In the genomic region with DNA sequence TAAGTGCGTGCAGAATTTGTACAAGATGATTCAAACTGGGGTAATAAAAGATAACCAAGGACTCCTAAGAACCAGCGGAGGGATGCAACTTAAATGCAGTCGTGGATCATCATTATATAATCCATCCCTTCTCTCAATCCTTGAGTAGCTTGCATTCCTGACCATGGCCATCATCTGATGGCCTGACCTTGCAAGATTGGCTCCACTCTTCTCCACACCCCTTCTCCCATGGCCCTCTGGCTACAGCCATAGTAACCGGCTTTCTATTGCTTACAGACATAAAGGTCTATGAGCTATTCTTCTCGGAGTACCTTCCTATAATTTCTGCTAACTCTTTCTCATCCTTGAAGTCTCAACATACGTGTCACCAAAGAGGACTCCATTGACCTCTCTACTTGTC, we compare ENCODE assay signal across 8 mouse cellular contexts. TPM values are rescaled to one million over a fixed set of nuclear protein-coding genes. Genes with fewer than 3 reads are reported as not detected.
DNase-seq lines count a peak whose midpoint lies in the region; ATAC-seq and TF ChIP-seq lines count a peak whose summit lies in the region.

No protein-coding gene starts in this region.

- H3K79me2 ChIP-seq in macrophage (ENCODE audit: inconsistent target): peaks cover 52% of the 10 kb centered on the region

- no peak for DNase-seq in heart, postnatal 36 days
- DNase-seq in ES-E14 (ENCODE audit: low read depth, low spot score): no peak
- no peak for DNase-seq in left cerebral cortex, adult 11 months (ENCODE audit: low spot score)
- no peak for DNase-seq in ovary, postnatal 10 days (ENCODE audit: low spot score)
- DNase-seq in ovary, adult 18-20 months (ENCODE audit: low spot score): no peak

- intact Hi-C loops in heart, postnatal 36 days (cut with DNase I): loop anchor here (5.0 kb wide), 3 partner anchors 95 to 205 kb away; no protein-coding TSS in a partner anchor

- ATAC-seq in heart, embryonic 11.5 days (replicated peaks; ENCODE audit: insufficient number of reproducible peaks, low FRiP score, low TSS enrichment): no peak
- ATAC-seq in forebrain, embryonic 15.5 days (replicated peaks): no peak

- H3K4me3 ChIP-seq in heart, embryonic 11.5 days (ENCODE audit: low read depth, low read length): peak overlapping the region; percentile 99
- H3K4me3 ChIP-seq in ES-E14 (ENCODE audit: insufficient read depth in 1 of 2, low read depth in 1 of 2, low read length in 2 of 2, poor library complexity in 1 of 2, severe bottlenecking in 1 of 2) (peak overlapping the region; percentile 82 to 99; a peak in 3 of 4 replicates), macrophage (ENCODE audit: inconsistent target) (peak overlapping the region; percentile 60)
- peak overlapping the region; percentile 92 for H3K4me3 ChIP-seq in forebrain, embryonic 15.5 days

- peak overlapping the region; percentile 97 for H3K4me2 ChIP-seq in heart, embryonic 11.5 days
- H3K4me2 ChIP-seq in forebrain, embryonic 15.5 days (replicated peaks): peak overlapping the region; percentile 84

- peaks cover 33% of the 10 kb centered on the region for H3K4me1 ChIP-seq in heart, embryonic 11.5 days (ENCODE audit: control insufficient read depth, insufficient read depth, low read length)
- peaks cover 0 to 2% of the 10 kb centered on the region in 2 experiments; a peak in 2 of 4 replicates for H3K4me1 ChIP-seq in ES-E14 (ENCODE audit: control insufficient read depth in 2 of 2, insufficient read depth in 2 of 2, low read length in 2 of 2, poor library complexity in 1 of 2)
- peaks cover 39% of the 10 kb centered on the region for H3K4me1 ChIP-seq in forebrain, embryonic 15.5 days

- H3K36me3 ChIP-seq in heart, embryonic 11.5 days (ENCODE audit: control insufficient read depth, insufficient read depth, low read length): peaks cover 3% of the 10 kb centered on the region; the same call in 1 of the 2 replicates
- H3K36me3 ChIP-seq in ES-E14 (ENCODE audit: control insufficient read depth, insufficient read depth, low read length, poor library complexity, severe bottlenecking): no peaks in the 10 kb centered on the region; the same call in 1 of the 2 replicates
- H3K36me3 ChIP-seq in forebrain, embryonic 15.5 days: no peaks in the 10 kb centered on the region
- H3K36me3 ChIP-seq in macrophage (ENCODE audit: inconsistent target): no peaks in the 10 kb centered on the region

- no peaks in the 10 kb centered on the region for H3K27me3 ChIP-seq in heart, embryonic 11.5 days (ENCODE audit: control insufficient read depth, insufficient read depth, low read length)
- H3K27me3 ChIP-seq in forebrain, embryonic 15.5 days: no peaks in the 10 kb centered on the region

- 68% methylated on average over 6 of the region's 6 CpGs for WGBS in heart, embryonic 11.5 days (ENCODE audit: insufficient replicate concordance)
- 70% methylated on average over 6 of the region's 6 CpGs for WGBS in forebrain, embryonic 15.5 days
- WGBS in macrophage (ENCODE audit: missing documents): 73% methylated on average over 6 of the region's 6 CpGs

- peak overlapping the region; percentile 99 for H3K9ac ChIP-seq in heart, embryonic 11.5 days (ENCODE audit: low read depth, low read length)
- peak overlapping the region; percentile 61 for H3K9ac ChIP-seq in ES-E14 (ENCODE audit: insufficient read depth, low read depth, low read length, poor library complexity, severe bottlenecking)
- H3K9ac ChIP-seq in forebrain, embryonic 15.5 days (replicated peaks): peak overlapping the region; percentile 92

- in situ Hi-C loops in ES-E14 (cut with MboI; ENCODE audit: low sequenced_read_pairs in 2 of 2, unreplicated experiment in 2 of 2): no loop called here

- H3K9me3 ChIP-seq in heart, embryonic 11.5 days (replicated peaks; ENCODE audit: control insufficient read depth, low read length): no peaks in the 10 kb centered on the region
- H3K9me3 ChIP-seq in ES-E14 (ENCODE audit: control insufficient read depth, insufficient read depth, low read depth, low read length): no peaks in the 10 kb centered on the region
- H3K9me3 ChIP-seq in forebrain, embryonic 15.5 days: no peaks in the 10 kb centered on the region

- H3K27ac ChIP-seq in heart, embryonic 11.5 days (ENCODE audit: low read depth, low read length): no peak overlapping the region
- H3K27ac ChIP-seq in ES-E14 (ENCODE audit: insufficient read depth, low read depth, low read length, poor library complexity, severe bottlenecking) (no peak overlapping the region), macrophage (peak overlapping the region; percentile 78)
- H3K27ac ChIP-seq in forebrain, embryonic 15.5 days (replicated peaks): peak overlapping the region; percentile 85; the same call in 1 of the 2 replicates

TF ChIP-seq in ES-E14, 5 proteins besides CTCF, POLR2A, EP300 and RAD21:
- TF ChIP-seq ZC3H11A (IDR thresholded peaks at IDR 0.05; ENCODE audit: borderline replicate concordance, low read depth, low read length): no peak

RNA-seq across cellular contexts. Expression of a gene that starts 0.8 kb away (rescaled TPM):
- 5.8 and 6.6 TPM in 2 replicates for polyA plus RNA-seq in heart, embryonic 11.5 days (2014; fragmentation: Nextera tagmentation; extraction: Ambion mirVana)
- 10 to 100 TPM; 13.7 to 14.6 TPM for total RNA-seq in heart, postnatal 36 days (2021)
- 29.2 and 37.8 TPM in 2 replicates for total RNA-seq in ES-E14 (2012; rRNA removed)
- 5.7 and 6.6 TPM in 2 replicates for polyA plus RNA-seq in forebrain, embryonic 15.5 days (2015; fragmentation: Nextera tagmentation; extraction: Ambion mirVana)
- 100 to 1,000 TPM in 10 of 26 experiments, 10 to 100 TPM in 16; 60.8 to 135 (median 92.8) TPM for total RNA-seq in macrophage (2018; cell fraction: chromatin; rRNA removed)
- total RNA-seq in macrophage (2018; cell fraction: cytosol; rRNA removed): 10 to 100 TPM; 13.1 to 32.3 (median 19.1) TPM
- total RNA-seq in macrophage (2018; cell fraction: nucleus; rRNA removed): 100 to 1,000 TPM in 1 of 26 experiments, 10 to 100 TPM in 25; 46.0 to 110 (median 70.7) TPM
- 10.7 to 19.5 TPM (median 16.7 TPM) in 3 replicates for polyA plus RNA-seq in macrophage (2018)

RNA-seq across cellular contexts. Expression of a gene that starts 0.9 kb away (rescaled TPM):
- 22.6 and 25.3 TPM in 2 replicates for polyA plus RNA-seq in heart, embryonic 11.5 days (2014; fragmentation: Nextera tagmentation; extraction: Ambion mirVana)
- 1 to 10 TPM; 4.0 to 4.2 TPM for total RNA-seq in heart, postnatal 36 days (2021)
- 3.5 and 3.9 TPM in 2 replicates for total RNA-seq in ES-E14 (2012; rRNA removed)
- 6.8 and 7.7 TPM in 2 replicates for polyA plus RNA-seq in forebrain, embryonic 15.5 days (2015; fragmentation: Nextera tagmentation; extraction: Ambion mirVana)
- total RNA-seq in macrophage (2018; cell fraction: chromatin; rRNA removed): 100 to 1,000 TPM in 9 of 26 experiments, 10 to 100 TPM in 17; 29.9 to 167 (median 78.6) TPM
- 100 to 1,000 TPM in 5 of 26 experiments, 10 to 100 TPM in 21; 40.4 to 182 (median 83.3) TPM for total RNA-seq in macrophage (2018; cell fraction: cytosol; rRNA removed)
- total RNA-seq in macrophage (2018; cell fraction: nucleus; rRNA removed): 100 to 1,000 TPM in 17 of 26 experiments, 10 to 100 TPM in 9; 53.5 to 249 (median 123) TPM
- polyA plus RNA-seq in macrophage (2018): 26.7 to 29.5 TPM (median 28.6 TPM) in 3 replicates

RNA-seq across cellular contexts. Expression of a gene that starts 16.9 kb away (rescaled TPM):
- 4.8 and 5.6 TPM in 2 replicates for polyA plus RNA-seq in heart, embryonic 11.5 days (2014; fragmentation: Nextera tagmentation; extraction: Ambion mirVana)
- total RNA-seq in heart, postnatal 36 days (2021): 1 to 10 TPM; 1.0 to 1.6 TPM
- total RNA-seq in ES-E14 (2012; rRNA removed): 1.7 and 2.1 TPM in 2 replicates
- polyA plus RNA-seq in forebrain, embryonic 15.5 days (2015; fragmentation: Nextera tagmentation; extraction: Ambion mirVana): 29.4 and 33.1 TPM in 2 replicates
- total RNA-seq in macrophage (2018; cell fraction: chromatin; rRNA removed): 1 to 10 TPM; 2.0 to 8.6 (median 4.8) TPM
- 1 to 10 TPM; 3.9 to 7.4 (median 5.7) TPM for total RNA-seq in macrophage (2018; cell fraction: cytosol; rRNA removed)
- 10 to 100 TPM in 5 of 26 experiments, 1 to 10 TPM in 21; 3.1 to 13.7 (median 7.6) TPM for total RNA-seq in macrophage (2018; cell fraction: nucleus; rRNA removed)
- 3.4 to 5.4 TPM (median 4.4 TPM) in 3 replicates for polyA plus RNA-seq in macrophage (2018)

RNA-seq across cellular contexts. Expression of a gene that starts 49.1 kb away (rescaled TPM):
- 3.6 TPM in 2 replicates for polyA plus RNA-seq in heart, embryonic 11.5 days (2014; fragmentation: Nextera tagmentation; extraction: Ambion mirVana)
- 1 to 10 TPM; 7.3 to 8.9 TPM for total RNA-seq in heart, postnatal 36 days (2021)
- total RNA-seq in ES-E14 (2012; rRNA removed): 7.6 and 8.6 TPM in 2 replicates
- 18.7 and 19.0 TPM in 2 replicates for polyA plus RNA-seq in forebrain, embryonic 15.5 days (2015; fragmentation: Nextera tagmentation; extraction: Ambion mirVana)
- 10 to 100 TPM; 10.8 to 64.8 (median 42.6) TPM for total RNA-seq in macrophage (2018; cell fraction: chromatin; rRNA removed)
- 10 to 100 TPM; 23.8 to 62.1 (median 37.7) TPM for total RNA-seq in macrophage (2018; cell fraction: cytosol; rRNA removed)
- 10 to 100 TPM; 15.8 to 88.5 (median 44.9) TPM for total RNA-seq in macrophage (2018; cell fraction: nucleus; rRNA removed)
- 28.0 to 32.8 TPM (median 28.4 TPM) in 3 replicates for polyA plus RNA-seq in macrophage (2018)

Comparison
In these comparisons a context has a peak if more than half of its experiments do, and no peak if none do; other contexts are left out.
1. H3K27ac ChIP-seq: peak in forebrain, embryonic 15.5 days (single experiment) and macrophage (single experiment); none in heart, embryonic 11.5 days (single experiment) and ES-E14 (single experiment).
2. Peak in every context shown above with its lines, with median percentiles within 50 percentile points of each other: H3K4me3 ChIP-seq and H3K9ac ChIP-seq.